Mouse (Mus musculus) lung, embryonic 14.5 days (tissue): ENCODE results near the gene Atl1. TPM values are rescaled to one million over a fixed set of nuclear protein-coding genes. Genes with fewer than 3 reads are reported as not detected.

Experiments used
- ATAC-seq: fragments of 200-750 bp; cut with Nextera tagmentation; 2 replicates; pipeline ENCODE4 v1.8.0; 2017; ENCODE audit warnings: mild to moderate bottlenecking, moderate TSS enrichment, moderate library complexity; ENCODE audit not compliant: insufficient read depth
- DNase-seq: peaks from one replicate; pipeline ENCODE4 v3.0.0-alpha.2; 2015
- H3K27ac ChIP-seq: fragments of 300-500 bp; sonication (generic); 2 replicates; pipeline ENCODE4 v1.5.1; 2014; ENCODE audit warnings: low read depth, mild to moderate bottlenecking, moderate library complexity
- H3K27me3 ChIP-seq: fragments of 300-500 bp; sonication (generic); 2 replicates; pipeline ENCODE4 v1.6.1; 2014; ENCODE audit warnings: low read length, control low read depth; ENCODE audit not compliant: insufficient read depth
- H3K36me3 ChIP-seq: fragments of 300-500 bp; sonication (generic); 2 replicates; pipeline ENCODE4 v1.6.1; 2014; ENCODE audit warnings: control low read depth; ENCODE audit not compliant: insufficient read depth
- H3K4me1 ChIP-seq: fragments of 300-500 bp; sonication (generic); 2 replicates; pipeline ENCODE4 v1.6.1; 2014; ENCODE audit warnings: antibody characterized with exemption, control low read depth; ENCODE audit not compliant: insufficient read depth
- H3K4me2 ChIP-seq: fragments of 300-500 bp; sonication (generic); 2 replicates; pipeline ENCODE4 v1.6.1; 2014; ENCODE audit warnings: mild to moderate bottlenecking
- H3K4me3 ChIP-seq: fragments of 300-500 bp; sonication (generic); 2 replicates; pipeline ENCODE4 v1.5.1; 2014; ENCODE audit warnings: low read depth, low read length
- H3K9ac ChIP-seq: fragments of 300-500 bp; sonication (generic); 2 replicates; pipeline ENCODE4 v1.6.1; 2014
- H3K9me3 ChIP-seq: fragments of 300-500 bp; sonication (generic); 2 replicates; pipeline ENCODE4 v1.6.1; 2016; ENCODE audit warnings: low read depth, low read length, control low read depth
- CTCF ChIP-seq: IDR thresholded peaks from 2 replicates; pipeline ENCODE4 v1.5.1; 2016; ENCODE audit warnings: antibody characterized with exemption, low read depth
- WGBS: fragments of 180-500 bp; shearing (Covaris S2); extraction: QIAGEN DNeasy Blood & Tissue Kit; methylation state at CpG from one replicate; pipeline ENCODE4 v1.1.7; 2014; 5-methylcytosine and 5-hydroxymethylcytosine counted together
- polyA plus RNA-seq: library from polyadenylated mRNA; unstranded; fragments of >200 nt; fragmentation: Nextera tagmentation; extraction: Ambion mirVana; gene quantifications from 2 replicates; pipeline ENCODE4 v1.2.1, GENCODE M21; 2014

Atl1 gene
- 3.2 and 3.6 TPM in 2 replicates for polyA plus RNA-seq

DNA sequence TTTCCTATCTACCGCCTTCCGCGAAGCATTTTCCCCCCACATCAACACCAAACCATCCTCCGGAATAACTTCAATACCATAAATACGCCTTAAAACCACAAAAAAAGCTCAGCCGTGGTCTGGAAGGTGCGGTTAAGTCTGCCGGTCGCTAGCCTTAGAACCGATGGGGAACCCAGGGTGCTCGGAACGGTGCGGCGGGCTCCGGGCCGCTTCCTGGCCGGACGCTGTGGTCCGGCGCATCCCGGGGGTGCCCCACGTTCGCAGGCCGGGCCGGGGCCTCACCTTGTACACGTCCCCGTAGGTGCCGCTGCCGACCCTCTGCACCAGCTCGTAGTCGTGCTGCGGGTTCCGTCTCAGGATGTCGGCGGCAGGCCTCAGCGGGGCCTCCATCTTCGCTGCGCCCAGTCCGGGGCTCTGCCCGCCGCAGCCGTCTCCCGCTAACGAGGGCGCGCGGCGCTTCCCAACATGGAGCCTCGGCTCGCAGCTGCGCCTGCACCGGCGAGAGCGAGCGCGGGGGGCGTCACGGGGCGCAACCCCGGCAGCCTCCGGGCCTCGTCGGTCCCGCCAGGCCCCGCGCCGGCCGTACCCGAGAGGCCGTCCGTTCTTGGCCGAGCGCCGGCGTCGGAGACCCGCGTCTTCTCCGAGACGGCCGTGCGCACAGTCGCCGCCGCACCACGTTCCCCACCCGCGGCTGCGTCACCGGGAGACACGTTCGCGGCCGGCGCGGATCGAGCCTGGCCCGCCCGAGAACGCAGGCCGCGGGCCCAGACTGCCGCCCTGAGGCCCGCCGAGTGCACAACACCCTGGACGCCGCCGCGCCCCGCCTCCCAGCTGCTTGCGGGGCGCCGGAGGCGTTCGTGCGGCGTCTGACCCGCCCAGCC is at the start of gene Atl1, which contains the start of gene Map4k5:
TSS of gene Atl1 (plus strand) at position 244 of the 881 bp plus-strand sequence.
TSS of gene Map4k5 (minus strand) at position 830 of the 881 bp plus-strand sequence.
- no peaks in the 10 kb centered on the region for H3K27me3 ChIP-seq
- TF ChIP-seq CTCF, result peak; percentile 47
- WGBS, result under 1% methylated on average over 118 of the region's 118 CpGs
- no peaks in the 10 kb centered on the region; the same call in 1 of the 2 replicates for H3K4me1 ChIP-seq
- peak within 1 kb of the TSS; percentile 89 for H3K4me3 ChIP-seq
- DNase-seq (peak; percentile 95), ATAC-seq (peak; percentile 97)
- H3K9ac ChIP-seq, result peak within 1 kb of the TSS; percentile 97
- 0 out of 2 replicates have a peak, but pooled peaks cover 4% of the 10 kb centered on the region for H3K36me3 ChIP-seq
- peak within 1 kb of the TSS; percentile 73 for H3K4me2 ChIP-seq
- H3K9me3 ChIP-seq, result no peaks in the 10 kb centered on the region
- peak within 1 kb of the TSS; percentile 96 for H3K27ac ChIP-seq

DNA sequence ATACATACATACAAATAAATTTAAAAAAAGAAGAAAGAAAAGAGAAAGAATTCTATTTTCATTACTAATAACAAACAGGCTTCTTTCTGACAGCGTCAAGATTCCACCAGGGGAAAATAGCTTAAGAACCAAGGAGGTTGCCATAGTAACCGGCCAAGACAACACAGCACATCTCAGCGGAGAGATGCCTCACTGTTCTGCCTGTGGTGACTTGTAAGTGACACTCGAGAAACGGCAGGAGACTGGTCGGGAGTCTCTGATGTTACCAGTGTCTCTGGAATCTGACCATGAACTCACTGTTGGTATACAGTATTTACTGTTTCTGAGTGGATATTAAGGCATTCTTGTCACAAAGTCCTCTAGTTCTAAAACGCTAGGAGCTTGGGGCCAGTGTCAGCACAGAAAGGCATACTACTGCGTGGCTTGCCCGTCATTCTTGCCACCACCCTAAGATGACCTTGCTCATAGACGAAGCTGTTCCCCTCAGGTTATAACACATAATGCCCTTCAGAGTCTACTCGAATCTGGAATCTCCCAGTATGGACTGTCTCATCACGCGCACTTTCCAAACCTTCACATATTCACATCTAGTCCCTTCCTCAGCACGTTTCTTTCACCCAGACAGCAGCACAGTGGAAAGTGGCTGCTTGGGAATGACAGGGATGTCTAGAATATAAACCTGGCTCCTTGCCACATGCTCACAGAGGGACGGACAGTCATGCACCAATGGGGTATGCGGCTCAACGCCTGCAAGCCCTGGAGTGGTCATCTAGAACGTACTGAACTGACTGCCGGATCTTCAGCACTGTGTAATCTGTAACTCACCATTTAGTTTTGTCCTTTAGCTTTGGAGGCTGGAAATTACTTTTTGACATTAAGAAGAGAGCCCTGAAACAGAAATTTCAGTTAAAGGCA is 48.6 kb upstream of the Atl1 start:
- peaks cover 67% of the 10 kb centered on the region for H3K36me3 ChIP-seq
- H3K4me3 ChIP-seq, result no peak overlapping the region
- no peaks in the 10 kb centered on the region for H3K27me3 ChIP-seq
- no peak overlapping the region for H3K4me2 ChIP-seq
- DNase-seq (peak; percentile 53), ATAC-seq (no peak; the same call in 1 of the 2 replicates)
- H3K4me1 ChIP-seq, result no peaks in the 10 kb centered on the region
- H3K27ac ChIP-seq, result no peak overlapping the region
- TF ChIP-seq CTCF, result no peak
- H3K9me3 ChIP-seq, result no peaks in the 10 kb centered on the region
- no peak overlapping the region for H3K9ac ChIP-seq
- 67% methylated on average over 19 of the region's 19 CpGs for WGBS

DNA sequence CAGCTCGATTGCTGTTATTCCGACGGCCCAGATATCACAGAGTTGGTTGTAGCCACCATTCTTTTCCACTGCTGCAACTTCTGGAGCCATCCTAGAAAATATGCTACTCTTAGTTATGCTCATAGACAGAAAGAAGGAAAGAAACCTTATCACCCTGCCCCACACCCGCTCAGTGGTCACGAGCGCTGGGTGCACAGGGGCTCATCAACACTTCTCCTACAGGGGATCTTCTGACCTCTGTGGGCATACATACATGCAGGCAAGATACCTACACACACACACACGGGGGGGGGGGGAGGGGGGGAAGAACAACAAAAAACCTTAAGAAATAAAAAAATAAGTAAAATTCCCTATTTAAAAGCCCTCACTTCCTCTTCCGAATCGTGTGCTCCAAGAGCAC is 46.7 kb upstream of the Atl1 start:
- H3K9ac ChIP-seq, result no peak overlapping the region
- H3K36me3 ChIP-seq, result peaks cover 60% of the 10 kb centered on the region
- no peak overlapping the region for H3K4me3 ChIP-seq
- no peaks in the 10 kb centered on the region for H3K4me1 ChIP-seq
- H3K27me3 ChIP-seq, result no peaks in the 10 kb centered on the region
- no peaks in the 10 kb centered on the region for H3K9me3 ChIP-seq
- no peak for TF ChIP-seq CTCF
- H3K4me2 ChIP-seq, result no peak overlapping the region
- no peak overlapping the region for H3K27ac ChIP-seq
- ATAC-seq (no peak), DNase-seq (no peak)
- WGBS, result 88% methylated on average over 8 of the region's 9 CpGs

DNA sequence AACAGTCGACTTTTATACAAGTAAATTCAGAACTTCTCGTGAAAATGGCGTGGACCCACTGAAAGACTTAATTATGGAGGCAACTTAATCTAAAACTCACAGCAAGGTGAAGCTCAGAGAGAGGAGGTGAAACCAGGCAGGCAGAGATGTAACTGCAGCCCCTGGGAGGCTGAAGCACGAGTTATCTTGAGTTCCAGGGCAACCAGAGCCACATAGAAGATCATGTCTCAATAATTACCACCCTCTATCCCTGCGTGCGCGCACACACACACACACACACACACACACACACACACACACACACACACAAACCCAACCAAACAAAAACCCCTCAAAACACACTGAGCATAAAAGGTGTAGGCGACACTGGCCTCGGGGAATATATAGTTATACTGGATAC is 45.9 kb upstream of the Atl1 start:
- H3K4me3 ChIP-seq, result no peak overlapping the region
- H3K27ac ChIP-seq, result no peak overlapping the region
- ATAC-seq, result no peak
- H3K4me1 ChIP-seq, result no peaks in the 10 kb centered on the region
- no peak for DNase-seq
- peaks cover 60% of the 10 kb centered on the region for H3K36me3 ChIP-seq
- 90% methylated on average over 9 of the region's 9 CpGs for WGBS
- no peak overlapping the region for H3K4me2 ChIP-seq
- H3K9me3 ChIP-seq, result no peaks in the 10 kb centered on the region
- H3K27me3 ChIP-seq, result no peaks in the 10 kb centered on the region
- no peak for TF ChIP-seq CTCF
- H3K9ac ChIP-seq, result no peak overlapping the region

DNA sequence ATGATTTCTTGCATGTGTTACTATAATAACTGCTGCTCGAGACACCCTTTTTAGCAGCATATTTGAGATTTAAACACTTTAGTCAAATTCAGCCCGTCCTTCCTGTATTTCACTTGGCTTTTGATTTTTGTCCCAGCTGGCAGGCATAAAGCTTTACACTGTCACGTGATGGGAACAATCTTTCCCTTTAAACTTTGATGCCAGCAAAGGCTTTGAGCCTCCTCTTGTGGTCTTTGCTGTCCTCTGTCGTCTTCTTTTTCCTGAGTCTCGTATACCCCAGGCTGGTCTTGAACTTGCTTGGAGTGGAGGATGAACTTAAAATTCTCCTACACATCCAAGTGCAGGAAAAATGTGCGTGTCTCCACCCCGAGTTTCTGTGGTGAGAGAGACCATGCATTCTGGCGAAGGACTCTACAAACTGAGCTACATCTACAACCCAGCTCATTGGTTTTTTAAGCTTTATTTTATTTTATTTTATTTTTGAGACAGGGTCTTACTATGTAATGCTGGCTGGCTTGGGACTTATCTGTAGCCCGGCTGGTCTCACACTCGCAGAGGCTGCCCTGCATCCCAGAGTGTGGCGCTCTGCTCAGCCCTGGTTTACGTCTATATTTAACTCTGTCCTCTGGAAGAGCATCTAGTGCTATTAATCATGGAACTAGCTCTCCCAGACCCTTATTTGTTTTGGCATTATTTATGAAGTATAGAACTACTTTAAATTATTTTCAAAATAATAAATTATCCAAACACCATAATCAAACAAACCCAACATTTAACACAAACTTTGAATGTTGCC is 44.1 kb upstream of the Atl1 start:
- no peak overlapping the region for H3K4me2 ChIP-seq
- WGBS, result 78% methylated on average over 12 of the region's 12 CpGs
- TF ChIP-seq CTCF, result peak; percentile 30
- H3K4me1 ChIP-seq, result no peaks in the 10 kb centered on the region
- no peak overlapping the region for H3K27ac ChIP-seq
- no peaks in the 10 kb centered on the region for H3K27me3 ChIP-seq
- ATAC-seq (peak; percentile 41; the same call in 1 of the 2 replicates), DNase-seq (peak; percentile 47)
- no peak overlapping the region for H3K9ac ChIP-seq
- H3K4me3 ChIP-seq, result no peak overlapping the region
- peaks cover 64% of the 10 kb centered on the region for H3K36me3 ChIP-seq
- H3K9me3 ChIP-seq, result no peaks in the 10 kb centered on the region

DNA sequence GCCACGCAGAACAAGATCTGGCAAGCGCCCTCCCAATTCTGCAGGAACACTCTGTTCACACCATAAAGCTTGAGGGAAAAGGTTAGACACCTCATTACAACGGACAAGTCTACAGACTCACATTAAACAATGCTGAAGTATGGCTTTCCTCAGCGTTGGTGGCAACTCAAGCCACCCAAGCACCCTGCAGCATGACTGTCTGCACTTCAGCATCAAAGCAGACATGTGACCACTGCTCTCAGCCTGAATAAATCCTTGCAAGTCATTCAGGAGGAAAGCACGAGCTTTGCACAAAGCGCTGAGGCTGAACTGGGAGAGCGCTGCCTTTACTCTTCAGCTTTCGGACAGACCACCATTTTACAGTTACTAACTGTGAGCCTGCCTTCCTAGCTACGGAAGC is 40.1 kb upstream of the Atl1 start:
- no peak for TF ChIP-seq CTCF
- H3K9me3 ChIP-seq, result no peaks in the 10 kb centered on the region
- WGBS, result 83% methylated on average over 9 of the region's 9 CpGs
- H3K27ac ChIP-seq, result no peak overlapping the region
- H3K36me3 ChIP-seq, result peaks cover 64% of the 10 kb centered on the region
- no peak for DNase-seq
- H3K4me1 ChIP-seq, result no peaks in the 10 kb centered on the region
- no peak overlapping the region for H3K9ac ChIP-seq
- H3K4me2 ChIP-seq, result no peak overlapping the region
- H3K27me3 ChIP-seq, result no peaks in the 10 kb centered on the region
- no peak for ATAC-seq
- H3K4me3 ChIP-seq, result no peak overlapping the region
